Comparison of ENCODE assay signal across 8 mouse cellular contexts in the genomic region with DNA sequence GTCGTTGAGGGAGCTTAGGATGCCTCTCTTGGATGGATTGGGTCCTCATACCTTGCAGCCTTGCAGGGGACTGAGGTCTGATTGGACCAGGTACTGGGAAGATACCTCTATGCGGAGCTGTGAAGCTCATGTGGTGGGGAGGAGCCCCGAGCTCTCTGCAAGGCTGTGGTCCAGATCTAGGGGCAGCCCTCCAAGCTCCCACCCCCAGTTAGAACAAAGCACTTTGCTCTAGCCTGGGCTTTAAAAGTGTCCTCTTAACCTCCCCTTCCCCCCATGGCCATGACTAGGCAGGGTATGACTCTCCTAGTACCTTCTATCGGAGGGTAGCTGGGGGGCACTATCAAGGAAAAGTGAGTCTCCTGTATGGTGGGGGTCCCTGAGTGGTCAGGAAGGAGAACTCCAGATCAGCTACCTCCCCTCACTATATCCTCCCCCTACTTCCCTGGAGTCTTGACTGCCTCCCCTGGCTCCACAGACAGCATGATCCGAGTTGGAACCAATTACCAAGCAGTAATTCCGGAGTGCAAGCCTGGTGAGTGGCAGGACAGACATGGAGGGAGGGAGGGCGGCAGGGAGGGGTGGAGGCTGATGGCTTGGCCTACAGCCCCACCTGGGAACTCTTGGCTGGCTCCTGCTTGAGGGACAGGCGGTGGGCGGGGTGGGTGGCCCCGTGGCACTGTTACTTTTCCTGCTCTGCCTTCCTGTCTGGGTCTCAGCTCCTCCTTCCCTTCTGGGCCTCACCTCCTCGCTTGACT. TPM values are rescaled to one million over a fixed set of nuclear protein-coding genes. Genes with fewer than 3 reads are reported as not detected.
A peak's percentile ranks its signal among the peaks of the same experiment; 100 is the strongest.
DNase-seq lines count a peak whose midpoint lies in the region; ATAC-seq lines count a peak whose summit lies in the region.

No protein-coding gene starts in this region.

- H3K4me3 ChIP-seq in forebrain, embryonic 14.5 days (ENCODE audit: low read depth, low read length), result peak overlapping the region; percentile 94
- peak overlapping the region; percentile 94 for H3K4me3 ChIP-seq in limb, embryonic 11.5 days (ENCODE audit: low read depth, low read length)

- peaks cover 43% of the 10 kb centered on the region for H3K36me3 ChIP-seq in forebrain, embryonic 14.5 days (ENCODE audit: control insufficient read depth, insufficient read depth, low read length)
- peaks cover 29% of the 10 kb centered on the region for H3K36me3 ChIP-seq in limb, embryonic 11.5 days (ENCODE audit: control insufficient read depth, insufficient read depth, low read length)

- DNase-seq in kidney, postnatal 10 days, result peak; percentile 39
- no peak for DNase-seq in kidney, postnatal 14 days
- peak; percentile 76 for DNase-seq in ZHBTc4 (ENCODE audit: low read depth, low spot score)
- DNase-seq in forebrain, embryonic 14.5 days (ENCODE audit: low spot score), result peak; percentile 75
- DNase-seq in limb, embryonic 11.5 days (ENCODE audit: low spot score), result peak; percentile 63
- DNase-seq in retina, postnatal 1 day, result peak; percentile 49
- no peak for DNase-seq in testis, postnatal 10 days (ENCODE audit: low spot score)
- DNase-seq in lung, postnatal 36 days, result no peak

- peak overlapping the region; percentile 100 for H3K27ac ChIP-seq in forebrain, embryonic 14.5 days (ENCODE audit: low read depth, low read length)
- peak overlapping the region; percentile 15; the same call in 1 of the 2 replicates for H3K27ac ChIP-seq in limb, embryonic 11.5 days (replicated peaks; ENCODE audit: low read depth, low read length)

- 8% methylated on average over 9 of the region's 11 CpGs for WGBS in forebrain, embryonic 14.5 days
- WGBS in limb, embryonic 11.5 days, result 1% methylated on average over 11 of the region's 11 CpGs

- peaks cover 56% of the 10 kb centered on the region for H3K4me1 ChIP-seq in forebrain, embryonic 14.5 days (ENCODE audit: control insufficient read depth, insufficient read depth, low read length)
- peaks cover 39% of the 10 kb centered on the region for H3K4me1 ChIP-seq in limb, embryonic 11.5 days (ENCODE audit: control insufficient read depth, insufficient read depth, low read length)

- ATAC-seq in forebrain, embryonic 14.5 days, result no peak
- ATAC-seq in limb, embryonic 11.5 days (ENCODE audit: insufficient number of reproducible peaks, low FRiP score, low TSS enrichment, low read depth), result no peak

- no peaks in the 10 kb centered on the region for H3K27me3 ChIP-seq in forebrain, embryonic 14.5 days (replicated peaks; ENCODE audit: control insufficient read depth, insufficient read depth, low read length)
- H3K27me3 ChIP-seq in limb, embryonic 11.5 days (ENCODE audit: control insufficient read depth, insufficient read depth, low read length), result no peaks in the 10 kb centered on the region

- no peaks in the 10 kb centered on the region for H3K9me3 ChIP-seq in forebrain, embryonic 14.5 days (replicated peaks; ENCODE audit: control insufficient read depth, low read length)
- no peaks in the 10 kb centered on the region for H3K9me3 ChIP-seq in limb, embryonic 11.5 days (ENCODE audit: control insufficient read depth, low read length)

- peak overlapping the region; percentile 88 for H3K4me2 ChIP-seq in forebrain, embryonic 14.5 days (ENCODE audit: low read length)
- H3K4me2 ChIP-seq in limb, embryonic 11.5 days (ENCODE audit: low read depth, severe bottlenecking), result peak overlapping the region; percentile 82

- peak overlapping the region; percentile 99 for H3K9ac ChIP-seq in forebrain, embryonic 14.5 days (ENCODE audit: low read length)
- H3K9ac ChIP-seq in limb, embryonic 11.5 days (ENCODE audit: low read length), result peak overlapping the region; percentile 96

RNA-seq across cellular contexts. Expression of gene Rcor2, which starts 2.3 kb away (rescaled TPM):
- polyA plus RNA-seq in forebrain, embryonic 14.5 days (2014; fragmentation: Nextera tagmentation; extraction: Ambion mirVana), result 36.2 and 36.6 TPM in 2 replicates
- 22.6 and 30.0 TPM in 2 replicates for polyA plus RNA-seq in limb, embryonic 11.5 days (2014; fragmentation: Nextera tagmentation; extraction: Ambion mirVana)

RNA-seq across cellular contexts. Expression of gene Naa40, which starts 28.5 kb away (rescaled TPM):
- 62.7 and 69.6 TPM in 2 replicates for polyA plus RNA-seq in forebrain, embryonic 14.5 days (2014; fragmentation: Nextera tagmentation; extraction: Ambion mirVana)
- polyA plus RNA-seq in limb, embryonic 11.5 days (2014; fragmentation: Nextera tagmentation; extraction: Ambion mirVana), result 83.9 and 85.1 TPM in 2 replicates

RNA-seq across cellular contexts. Expression of gene Cox8a, which starts 52.1 kb away (rescaled TPM):
- polyA plus RNA-seq in forebrain, embryonic 14.5 days (2014; fragmentation: Nextera tagmentation; extraction: Ambion mirVana), result 772 and 935 TPM in 2 replicates
- 807 and 830 TPM in 2 replicates for polyA plus RNA-seq in limb, embryonic 11.5 days (2014; fragmentation: Nextera tagmentation; extraction: Ambion mirVana)

Comparison
In these comparisons a context has a peak if more than half of its experiments do, and no peak if none do; other contexts are left out.
1. DNase-seq: peak in kidney, postnatal 10 days (single experiment), ZHBTc4 (single experiment), forebrain, embryonic 14.5 days (single experiment), limb, embryonic 11.5 days (single experiment) and retina, postnatal 1 day (single experiment); none in kidney, postnatal 14 days (single experiment), testis, postnatal 10 days (single experiment) and lung, postnatal 36 days (single experiment).